Mouse (Mus musculus): ENCODE measurements around the gene Mast4.

Gene Mast4

DNA sequence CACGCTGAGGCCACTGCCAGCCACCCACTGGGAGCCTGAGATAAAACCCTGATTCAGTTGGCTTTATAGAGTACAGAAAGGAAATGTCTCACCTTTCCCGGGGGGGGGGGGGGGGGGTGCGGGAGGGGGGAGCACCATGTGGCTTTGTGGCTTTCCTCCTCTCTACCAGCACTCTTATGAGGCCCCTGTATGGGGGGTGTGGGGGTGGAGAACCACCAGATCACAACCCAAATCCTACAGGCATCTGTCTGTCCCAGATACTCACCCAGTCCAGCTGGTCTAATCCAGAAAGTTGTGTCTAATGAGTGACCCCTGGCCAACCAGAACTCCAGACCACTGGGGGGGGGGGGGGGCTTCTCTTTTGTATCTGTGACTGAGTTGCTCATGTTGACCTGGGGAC is 15.0 kb downstream of the Mast4 start:
- DNase-seq (ENCODE audit: extremely low read depth, insufficient read length, low spot score), result no peak

DNA sequence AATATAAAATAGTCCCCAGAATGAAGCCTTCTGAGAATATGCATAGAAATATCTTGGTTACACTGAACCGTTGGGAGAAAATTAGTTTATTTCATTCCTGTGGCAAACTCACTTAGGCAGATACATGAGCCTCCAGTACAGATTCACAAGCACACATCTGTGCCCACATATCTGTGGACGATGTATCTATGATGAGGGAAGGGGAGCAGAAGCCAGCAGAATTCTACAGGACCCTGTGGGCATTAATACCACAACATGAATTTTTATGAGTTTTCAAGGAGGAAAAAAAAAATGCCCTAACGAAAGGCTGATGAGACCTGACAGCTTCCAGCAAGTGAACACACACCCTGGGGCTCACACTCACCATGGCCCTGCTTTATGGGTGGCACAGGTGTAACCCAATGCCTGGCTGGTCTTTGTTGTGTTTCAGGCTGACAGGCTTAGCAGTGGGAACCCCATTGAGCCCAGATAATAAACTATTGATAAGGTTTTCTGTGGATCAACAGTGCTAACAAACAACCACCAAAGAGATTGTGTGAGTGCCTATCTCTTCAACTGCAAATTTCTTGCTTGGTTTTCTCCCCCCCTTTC is 17.4 kb downstream of the Mast4 start:
- no peak for DNase-seq (ENCODE audit: extremely low read depth, insufficient read length, low spot score)

DNA sequence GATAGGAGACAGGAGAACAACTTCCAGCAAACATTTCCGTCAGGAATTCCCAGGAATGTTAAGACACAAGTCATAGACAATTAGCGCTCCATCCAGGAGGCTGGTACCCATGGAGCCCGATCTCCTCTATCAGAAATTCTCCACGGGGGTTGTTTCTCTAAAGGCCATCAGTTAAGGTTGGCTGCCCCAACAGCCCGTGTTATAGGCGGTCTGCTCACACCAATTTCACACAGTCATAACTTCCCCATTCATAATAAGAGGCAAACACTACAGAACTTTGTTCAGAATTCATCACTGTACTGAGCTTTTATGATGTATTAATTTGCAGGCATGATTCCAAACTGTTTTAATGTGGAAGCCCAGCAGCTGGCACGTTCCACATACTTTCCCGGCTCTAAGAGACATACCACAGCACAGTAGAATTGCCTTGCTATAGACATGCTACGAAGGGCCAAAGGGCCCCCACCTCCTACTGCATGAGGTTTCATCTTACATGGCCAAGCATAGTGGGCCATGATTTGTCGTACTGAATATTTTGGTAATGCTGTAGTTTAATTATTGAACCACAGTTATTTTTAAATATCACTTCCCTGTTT is 19.1 kb downstream of the Mast4 start:
- no peak for DNase-seq (ENCODE audit: extremely low read depth, insufficient read length, low spot score)

- DNase-seq (ENCODE audit: extremely low read depth, insufficient read length, low spot score), result no peak
These were observed 26.0 kb downstream of the Mast4 start for GRCm38 (mm10) chr13:103308296-103308695.

DNA sequence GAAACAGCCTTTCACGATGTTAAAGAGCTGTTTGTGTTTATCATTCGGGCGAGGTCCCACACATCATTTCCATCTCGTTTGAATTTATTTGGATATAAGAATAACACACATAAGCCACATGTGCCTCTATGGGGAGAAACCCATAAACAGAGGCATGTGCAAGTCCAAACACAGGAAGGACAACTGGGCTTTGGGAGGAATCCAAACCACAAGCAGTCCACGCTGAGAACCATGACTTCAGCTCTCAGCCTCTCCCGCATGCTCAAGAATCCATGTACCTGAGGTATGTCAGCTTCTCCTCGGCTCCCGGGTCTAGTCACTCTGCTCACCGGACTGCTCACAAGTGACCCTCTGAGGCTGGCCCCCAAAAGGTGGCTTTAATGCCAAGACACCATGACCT is 30.5 kb downstream of the Mast4 start:
- peak; percentile 53 for DNase-seq (ENCODE audit: extremely low read depth, insufficient read length, low spot score)

DNA sequence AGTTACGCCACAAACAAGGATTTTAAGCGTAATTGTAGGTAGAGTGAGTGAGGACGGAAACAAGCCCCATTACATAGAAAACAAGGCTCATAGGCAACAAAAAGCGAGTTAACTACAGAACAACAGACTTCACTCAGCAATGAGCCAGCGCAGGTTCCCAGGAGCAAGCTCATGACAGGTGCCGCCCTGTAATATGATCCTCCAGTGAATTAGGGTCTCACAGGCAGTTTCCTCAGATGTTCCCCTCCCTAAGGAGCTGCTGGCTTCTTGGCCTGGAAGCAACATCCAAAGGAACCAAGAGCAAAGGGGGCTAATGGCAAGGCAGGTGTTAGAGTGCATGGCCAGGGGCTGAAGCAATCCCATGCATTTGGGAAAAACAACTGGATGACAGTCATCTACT is 31.8 kb downstream of the Mast4 start:
- DNase-seq (ENCODE audit: extremely low read depth, insufficient read length, low spot score), result no peak

GRCm38 (mm10) chr13:103302077-103302476 is 32.2 kb downstream of the Mast4 start:
- no peak for DNase-seq (ENCODE audit: extremely low read depth, insufficient read length, low spot score)

GRCm38 (mm10) chr13:103294424-103294823 is 39.9 kb downstream of the Mast4 start:
- DNase-seq (ENCODE audit: extremely low read depth, insufficient read length, low spot score), result no peak

DNA sequence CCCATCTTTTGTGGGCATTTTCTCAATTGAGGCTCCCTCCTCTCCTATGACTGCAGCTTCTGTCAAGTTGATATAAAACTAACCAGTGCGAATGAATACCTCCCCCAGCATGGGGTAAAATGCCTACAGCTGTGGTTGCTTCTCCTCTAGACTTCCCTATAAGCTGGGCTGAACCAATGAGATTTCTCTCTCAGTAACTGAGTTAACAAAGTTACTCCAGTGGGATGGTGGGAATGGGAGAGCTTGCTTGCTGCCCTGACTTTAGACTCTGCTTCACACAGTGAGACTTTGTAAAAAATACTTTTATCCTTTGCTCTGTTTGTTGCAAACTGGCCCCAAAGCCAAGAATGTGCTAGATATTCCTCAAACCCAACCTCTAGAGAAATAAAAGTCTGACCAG is 41.2 kb downstream of the Mast4 start:
- DNase-seq (ENCODE audit: extremely low read depth, insufficient read length, low spot score), result no peak

GRCm38 (mm10) chr13:103291098-103291497 is 43.2 kb downstream of the Mast4 start:
- peak; percentile 41 for DNase-seq (ENCODE audit: extremely low read depth, insufficient read length, low spot score)

DNA sequence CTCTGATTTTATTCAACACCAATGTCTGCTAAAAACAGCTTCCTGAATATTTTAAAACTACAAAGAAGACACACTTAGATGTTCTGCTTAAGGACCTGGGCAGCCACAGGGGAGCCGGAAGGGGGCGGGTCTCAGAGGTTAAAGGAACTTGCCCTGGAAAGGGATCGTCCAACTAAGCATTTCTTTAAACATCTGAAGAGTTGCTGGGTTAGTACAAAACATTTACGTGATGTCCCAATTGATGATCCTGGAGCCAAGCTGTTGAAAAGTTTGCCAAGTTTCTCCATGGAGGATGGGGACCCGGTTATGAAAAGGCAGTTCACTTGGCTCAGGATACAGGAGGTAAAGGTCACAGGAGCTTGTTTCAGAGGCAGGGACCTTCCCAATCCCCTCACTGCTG is 48.5 kb downstream of the Mast4 start:
- no peak for DNase-seq (ENCODE audit: extremely low read depth, insufficient read length, low spot score)

GRCm38 (mm10) chr13:103285036-103285435 is 49.3 kb downstream of the Mast4 start:
- no peak for DNase-seq (ENCODE audit: extremely low read depth, insufficient read length, low spot score)

- peak; percentile 52 for DNase-seq (ENCODE audit: extremely low read depth, insufficient read length, low spot score)
These were observed 63.4 kb downstream of the Mast4 start for GRCm38 (mm10) chr13:103270856-103271391.

GRCm38 (mm10) chr13:103262707-103263106 is 71.6 kb downstream of the Mast4 start:
- no peak for DNase-seq (ENCODE audit: extremely low read depth, insufficient read length, low spot score)

- DNase-seq (ENCODE audit: extremely low read depth, insufficient read length, low spot score), result no peak
These were observed 72.2 kb downstream of the Mast4 start for GRCm38 (mm10) chr13:103262061-103262460.

DNA sequence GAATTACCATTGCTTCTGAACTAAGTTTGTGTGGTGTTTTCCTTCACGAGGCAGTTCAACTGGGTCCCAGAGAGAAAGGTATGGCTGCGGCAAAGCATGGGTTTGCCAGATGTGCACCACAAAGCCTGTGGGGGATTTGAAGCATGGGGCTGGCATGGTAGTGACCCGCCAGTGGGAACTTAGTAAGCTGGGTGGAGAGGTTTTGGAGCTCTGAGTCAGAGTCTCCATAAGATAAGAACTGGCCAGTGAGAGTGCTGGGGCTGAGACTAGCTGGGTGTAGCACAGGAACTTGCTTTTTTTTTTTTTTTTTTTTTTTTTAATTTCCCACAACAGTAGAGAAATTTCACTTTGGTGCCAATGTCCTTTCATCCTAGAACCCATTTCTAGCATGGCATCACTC is 73.9 kb downstream of the Mast4 start:
- DNase-seq (ENCODE audit: extremely low read depth, insufficient read length, low spot score), result peak; percentile 57

DNA sequence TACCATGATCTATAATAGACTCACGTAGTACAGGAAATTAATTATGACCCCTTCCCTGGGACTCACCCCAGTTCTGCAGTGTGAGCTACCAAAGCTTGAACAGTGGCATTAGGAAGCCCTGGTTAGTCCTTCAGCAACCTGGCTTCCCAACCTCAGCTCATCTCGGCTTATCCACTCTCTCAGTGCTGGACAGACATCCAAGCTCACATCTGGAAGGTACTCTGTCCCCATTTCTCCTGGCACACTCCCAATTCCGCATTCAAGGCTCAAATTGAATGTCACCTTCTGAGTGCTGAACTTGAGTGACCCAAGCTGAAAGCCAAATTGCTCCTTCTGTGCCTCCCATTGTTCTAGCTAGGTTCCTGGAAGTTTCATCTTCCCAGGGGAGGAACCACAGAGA is 76.2 kb downstream of the Mast4 start:
- DNase-seq (ENCODE audit: extremely low read depth, insufficient read length, low spot score), result no peak

DNA sequence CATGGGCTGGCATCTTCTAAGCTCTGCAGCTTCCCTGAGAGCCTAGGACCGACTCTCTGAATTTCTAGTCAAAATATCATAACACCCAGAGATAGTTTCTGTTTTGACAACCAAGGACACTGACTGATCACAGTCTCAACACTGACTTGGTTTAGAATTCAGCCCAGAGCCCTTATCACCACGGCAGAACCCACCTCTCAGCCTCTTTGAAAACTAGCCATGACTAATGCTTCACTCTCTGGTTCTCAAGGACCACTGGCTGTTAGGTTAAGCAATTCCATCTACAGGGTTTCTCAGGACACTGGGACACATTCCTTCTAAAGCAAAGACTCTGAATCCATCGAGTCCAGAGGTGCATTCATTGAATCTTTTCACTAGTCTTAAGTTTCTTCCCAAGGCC is 79.4 kb downstream of the Mast4 start:
- no peak for DNase-seq (ENCODE audit: extremely low read depth, insufficient read length, low spot score)

DNA sequence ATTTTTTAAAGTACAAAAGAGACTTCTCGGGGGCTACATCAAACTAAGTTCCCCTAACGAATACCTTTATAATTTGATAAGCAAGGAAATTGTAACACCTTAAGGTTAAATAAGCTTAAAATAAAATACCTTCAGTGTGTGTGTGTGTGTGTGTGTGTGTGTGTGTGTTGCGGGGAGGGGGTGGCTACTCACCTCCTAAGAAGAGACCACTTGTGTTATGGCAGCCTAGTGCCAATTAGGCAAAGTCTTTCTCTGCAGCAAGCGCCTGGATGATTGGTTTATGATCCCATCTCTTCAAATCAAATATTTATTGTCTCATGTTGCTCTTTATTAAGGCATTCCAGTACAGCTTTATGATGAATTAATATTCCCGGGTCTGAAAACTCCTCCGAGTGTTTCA is 81.2 kb downstream of the Mast4 start:
- no peak for DNase-seq (ENCODE audit: extremely low read depth, insufficient read length, low spot score)

DNA sequence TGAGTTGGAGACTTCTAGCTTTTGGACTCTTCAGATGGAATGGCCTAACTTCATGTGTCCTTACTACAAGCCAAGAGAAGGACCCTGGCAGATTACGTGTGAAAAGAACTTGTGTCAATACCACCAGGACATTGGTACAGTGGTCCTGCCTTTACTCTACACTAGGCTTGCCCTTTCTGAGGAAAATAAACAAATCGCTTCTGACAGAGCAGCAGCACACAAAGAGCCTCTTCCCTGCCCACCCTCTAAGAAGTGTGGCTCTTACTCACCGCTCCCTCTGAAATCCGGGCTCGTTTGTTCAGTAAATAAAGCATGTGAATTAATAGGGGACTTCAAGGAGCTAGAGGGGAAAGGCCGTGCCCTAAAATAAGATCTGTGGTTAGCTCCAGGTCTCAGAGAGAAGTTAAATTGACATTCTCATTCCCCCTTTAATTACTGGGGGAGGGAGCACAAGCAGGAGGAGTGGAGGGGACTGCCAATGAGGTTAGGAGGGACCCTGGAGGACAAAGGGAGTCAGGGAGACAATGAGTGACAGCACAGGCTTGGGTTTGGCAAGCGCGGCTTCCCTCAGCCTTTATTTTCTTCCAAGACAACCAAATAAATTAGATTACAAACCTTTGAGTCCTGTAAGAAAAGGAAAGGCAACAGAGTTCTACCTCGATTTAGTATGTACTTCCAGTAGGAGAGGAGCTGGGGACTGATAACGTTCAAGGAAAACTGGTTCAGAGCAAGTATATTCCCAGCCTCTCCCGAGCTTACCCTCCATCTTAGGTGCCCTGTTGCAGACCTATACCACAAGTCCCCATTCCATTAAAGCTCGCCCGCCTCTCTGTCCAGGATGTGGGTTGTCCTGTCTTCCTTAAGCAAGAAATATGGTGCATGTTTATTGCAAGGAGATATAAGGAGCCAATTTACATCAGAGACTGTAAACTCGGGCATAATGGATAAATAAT is 85.9 kb downstream of the Mast4 start:
- DNase-seq (ENCODE audit: extremely low read depth, insufficient read length, low spot score), result no peak

DNA sequence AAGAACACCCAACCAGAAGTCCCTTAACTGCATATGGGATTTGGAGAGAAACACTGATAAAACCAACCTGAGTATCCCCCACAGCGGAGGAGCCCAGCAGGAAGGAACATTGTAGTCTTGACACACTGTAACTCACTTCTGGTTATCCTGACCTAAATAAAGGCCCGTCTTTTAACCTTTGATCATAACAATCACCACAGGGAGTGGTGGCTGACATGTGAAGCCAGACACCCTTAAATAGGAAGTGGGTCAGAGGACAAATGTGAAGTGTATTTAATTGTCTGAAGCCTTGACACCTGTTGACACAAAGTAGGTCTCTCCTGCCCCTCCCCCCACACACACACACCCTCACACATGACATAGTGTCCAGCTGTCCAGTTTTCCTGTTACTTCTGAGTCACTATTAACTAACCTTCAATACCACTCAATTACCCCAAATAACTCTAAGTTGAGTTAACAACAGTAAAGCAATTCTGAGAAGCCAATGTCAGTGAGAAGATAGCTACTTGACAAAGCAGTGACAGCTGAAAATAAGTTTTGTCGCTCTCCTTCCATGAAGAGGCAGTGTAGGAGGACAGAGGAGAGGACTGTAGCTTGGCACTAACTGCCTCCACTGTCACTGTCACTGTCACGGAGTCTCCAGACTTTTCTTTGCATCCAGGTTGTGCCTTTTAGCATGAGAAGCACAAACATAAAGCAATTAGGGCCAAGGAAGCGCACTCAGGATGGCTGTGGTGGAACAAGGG is 87.2 kb downstream of the Mast4 start:
- DNase-seq (ENCODE audit: extremely low read depth, insufficient read length, low spot score), result no peak
